Comparison of ENCODE assay signal across 24 mouse cellular contexts in the genomic region with DNA sequence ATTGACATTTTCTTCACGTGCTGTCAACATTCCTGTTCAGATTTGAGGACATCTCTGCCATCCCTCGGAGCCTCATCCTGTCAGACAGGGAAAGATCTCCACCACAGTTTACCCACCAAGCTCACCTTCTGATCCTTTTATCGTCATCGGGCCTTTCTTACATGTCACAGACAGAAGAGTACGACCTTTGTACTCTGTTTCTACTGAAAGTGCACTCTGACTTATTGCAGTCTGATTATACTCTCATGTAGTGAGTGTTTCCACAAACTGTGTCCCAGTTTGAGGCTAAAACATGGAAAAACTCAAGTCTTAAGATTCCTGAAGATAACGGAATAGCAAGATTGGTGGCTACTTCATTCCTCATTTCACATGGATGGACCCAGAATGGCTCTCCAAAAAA. TPM values are rescaled to one million over a fixed set of nuclear protein-coding genes. Genes with fewer than 3 reads are reported as not detected.
"Had no signal": no experiment of that assay in that cellular context is flagged by ENCODE, and none has a peak within 500 bp of the region (broad histone marks: within the 10 kb centered on the region; RNA-seq: fewer than 3 reads in every experiment).

No protein-coding gene starts in this region.

- H3K9ac ChIP-seq: forebrain, postnatal 0 days; heart, embryonic 13.5 days; heart, embryonic 15.5 days; hindbrain, embryonic 13.5 days; hindbrain, embryonic 15.5 days; limb, embryonic 12.5 days; liver, embryonic 14.5 days had no signal

- ATAC-seq: forebrain, postnatal 0 days; hindbrain, postnatal 0 days had no signal

- H3K27ac ChIP-seq: heart, embryonic 13.5 days; heart, embryonic 15.5 days; hindbrain, embryonic 13.5 days; hindbrain, embryonic 15.5 days; hindbrain, postnatal 0 days; layer of hippocampus, adult 2 months; left cerebral cortex, adult 2 months; limb, embryonic 10.5 days; limb, embryonic 12.5 days; liver, embryonic 14.5 days had no signal

- DNase-seq: forebrain, postnatal 0 days; gastrocnemius, postnatal 14 days; gastrocnemius, postnatal 36 days; heart, adult 18-20 months; heart, postnatal 36 days; kidney, adult 18-20 months; kidney, adult 8-10 months; kidney, postnatal 10 days; kidney, postnatal 25 days; kidney, postnatal 4 days; liver had no signal

- H3K36me3 ChIP-seq: heart, embryonic 13.5 days; heart, embryonic 15.5 days; hindbrain, embryonic 13.5 days; hindbrain, embryonic 15.5 days; limb, embryonic 10.5 days; limb, embryonic 12.5 days had no signal

- H3K9me3 ChIP-seq: heart, embryonic 13.5 days; heart, embryonic 15.5 days; hindbrain, embryonic 13.5 days; hindbrain, embryonic 15.5 days; limb, embryonic 10.5 days; limb, embryonic 12.5 days had no signal

- H3K4me1 ChIP-seq: heart, embryonic 15.5 days; hindbrain, embryonic 13.5 days; hindbrain, embryonic 15.5 days had no signal

- H3K27me3 ChIP-seq: heart, embryonic 13.5 days; heart, embryonic 15.5 days; hindbrain, embryonic 13.5 days; hindbrain, embryonic 15.5 days; limb, embryonic 12.5 days had no signal

- H3K4me3 ChIP-seq: heart, embryonic 13.5 days; heart, embryonic 15.5 days; hindbrain, embryonic 13.5 days; hindbrain, embryonic 15.5 days; layer of hippocampus, adult 2 months; left cerebral cortex, adult 2 months; limb, embryonic 10.5 days; limb, embryonic 12.5 days had no signal

- H3K4me2 ChIP-seq: heart, embryonic 11.5 days; heart, embryonic 13.5 days; heart, embryonic 15.5 days; hindbrain, embryonic 13.5 days; hindbrain, embryonic 15.5 days; limb, embryonic 12.5 days had no signal

RNA-seq across cellular contexts. Expression of a gene that starts 21.0 kb away (rescaled TPM):
- total RNA-seq: hematopoietic stem cell, adult 5-6 weeks had no signal
- polyA plus RNA-seq: heart, embryonic 11.5 days; heart, embryonic 13.5 days; intestine, embryonic 14.5 days; limb, embryonic 10.5 days; liver, embryonic 14.5 days had no signal
